Mouse (Mus musculus): ENCODE measurements around the gene B4galnt1.

GRCm38 (mm10) chr10:127160728-127161127 lies 4.3 kb upstream of the B4galnt1 start:
- TF ChIP-seq CTCF (conservative IDR thresholded peaks at IDR 0.05; ENCODE audit: low read length): no peak
- TF ChIP-seq POU5F1 (IDR thresholded peaks at IDR 0.05; ENCODE audit: borderline replicate concordance, low read length): no peak
- no peak for TF ChIP-seq NANOG (IDR thresholded peaks at IDR 0.05; ENCODE audit: borderline replicate concordance, low read length)

Data from E14TG2a.4 (cell line).